Mouse (Mus musculus): ENCODE data around the gene Cttnbp2. TPM values are rescaled to one million over a fixed set of nuclear protein-coding genes. Genes with fewer than 3 reads are reported as not detected.
A peak's percentile ranks its signal among the peaks of the same experiment; 100 is the strongest.

Gene Cttnbp2
- total RNA-seq, 1 experiment, result 0.36 TPM

- no peaks in the 10 kb centered on the region for H3K9me3 ChIP-seq (ENCODE audit: control insufficient read depth, insufficient read depth, low read depth, low read length)
- TF ChIP-seq CHD2 (IDR thresholded peaks at IDR 0.05; ENCODE audit: low read depth, low read length), result no peak
- TF ChIP-seq HCFC1 (IDR thresholded peaks at IDR 0.05; ENCODE audit: borderline replicate concordance, insufficient read depth, low read length), result no peak
- TF ChIP-seq ZC3H11A (IDR thresholded peaks at IDR 0.05; ENCODE audit: borderline replicate concordance, low read depth, low read length), result no peak
- no peak for TF ChIP-seq ZNF384 (IDR thresholded peaks at IDR 0.05; ENCODE audit: low read depth, low read length)
- no peak for TF ChIP-seq MAFK (IDR thresholded peaks at IDR 0.05; ENCODE audit: insufficient read depth, low read depth, low read length)
Measured at GRCm38 (mm10) chr6:18374744-18375143, 139.9 kb downstream of the Cttnbp2 start.

DNA sequence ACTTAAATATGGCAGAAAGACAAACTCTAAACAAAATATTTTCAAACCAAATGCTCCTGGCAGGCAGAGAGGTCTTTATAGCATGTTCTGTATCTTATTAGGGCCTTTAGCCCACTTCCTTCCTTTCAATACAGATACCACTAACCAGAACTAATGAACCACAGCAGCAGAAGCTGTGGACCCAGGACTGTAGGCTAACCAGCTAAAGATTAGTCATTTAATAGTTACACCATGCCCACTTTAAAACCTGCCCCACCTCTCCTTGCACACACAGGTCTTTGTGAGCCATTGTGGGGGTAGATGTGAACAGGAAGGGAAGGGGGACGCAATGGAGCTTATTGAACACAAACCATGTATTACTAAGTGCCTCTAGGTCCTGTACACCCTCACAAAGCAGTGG, 141.0 kb downstream of the Cttnbp2 start:
- TF ChIP-seq ZC3H11A (IDR thresholded peaks at IDR 0.05; ENCODE audit: borderline replicate concordance, low read depth, low read length) (no peak), CHD2 (IDR thresholded peaks at IDR 0.05; ENCODE audit: low read depth, low read length) (no peak)

More at GRCm38 (mm10) chr6:18374744-18375143, 139.9 kb downstream of the Cttnbp2 start:
- no peaks in the 10 kb centered on the region for H3K36me3 ChIP-seq (ENCODE audit: control insufficient read depth, insufficient read depth, low read length, poor library complexity, severe bottlenecking)
- no peaks in the 10 kb centered on the region for H3K4me1 ChIP-seq (ENCODE audit: control insufficient read depth in 2 of 2, insufficient read depth in 2 of 2, low read length in 2 of 2, poor library complexity in 1 of 2)
- no peak overlapping the region for H3K4me3 ChIP-seq (ENCODE audit: insufficient read depth in 1 of 2, low read depth in 1 of 2, low read length in 2 of 2, poor library complexity in 1 of 2, severe bottlenecking in 1 of 2)
- H3K9ac ChIP-seq (ENCODE audit: insufficient read depth, low read depth, low read length, poor library complexity, severe bottlenecking), result no peak overlapping the region
- no peak for DNase-seq (ENCODE audit: low read depth, low spot score)
- no peak overlapping the region for H3K27ac ChIP-seq (ENCODE audit: insufficient read depth, low read depth, low read length, poor library complexity, severe bottlenecking)
- in situ Hi-C loops (cut with MboI; ENCODE audit: low sequenced_read_pairs in 2 of 2, unreplicated experiment in 2 of 2), result loop anchor here in 1 of 2 experiments (10.0 kb wide), 1 partner anchor 290 kb away; no protein-coding TSS in a partner anchor

DNA sequence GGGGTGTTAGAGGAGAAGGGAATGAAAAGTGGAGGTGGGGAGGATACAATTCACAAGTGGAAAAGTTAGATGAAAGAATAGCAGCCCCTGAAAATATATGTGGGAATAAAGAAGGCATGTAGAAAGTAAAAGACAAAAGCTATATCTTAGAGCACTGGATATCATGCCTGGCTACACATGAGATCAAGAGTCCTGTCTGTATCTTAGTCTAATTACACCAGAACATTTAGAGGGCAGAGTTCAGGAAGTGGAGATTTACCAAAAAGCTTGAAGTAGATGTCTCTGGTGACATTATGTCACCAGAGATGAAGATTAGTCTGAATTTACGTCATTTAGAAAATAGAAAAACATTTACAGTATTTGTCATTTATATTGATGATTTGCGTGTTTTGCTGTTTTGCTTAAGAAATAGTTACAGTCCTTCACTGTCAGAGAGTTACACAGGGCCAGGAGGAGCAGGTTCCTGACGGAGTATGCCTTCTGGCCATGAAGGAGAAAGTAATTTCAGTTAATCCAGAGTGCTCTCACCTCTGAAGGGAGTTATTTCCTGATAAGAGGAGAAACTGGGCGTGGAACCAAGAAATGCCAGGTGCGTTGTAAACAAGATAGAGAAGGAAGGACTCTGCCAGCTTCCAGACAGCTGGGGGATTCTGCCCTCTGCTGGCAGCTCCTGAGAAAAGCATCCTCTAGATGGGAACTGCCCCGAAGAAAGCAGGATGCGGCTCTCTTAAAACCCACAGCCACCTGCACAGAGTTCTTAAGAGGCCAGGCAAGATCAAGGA, 142.0 kb downstream of the Cttnbp2 start:
- no peak for TF ChIP-seq MAFK (IDR thresholded peaks at IDR 0.05; ENCODE audit: insufficient read depth, low read depth, low read length)
- TF ChIP-seq ZC3H11A (IDR thresholded peaks at IDR 0.05; ENCODE audit: borderline replicate concordance, low read depth, low read length), result peak; percentile 88
- no peak for TF ChIP-seq HCFC1 (IDR thresholded peaks at IDR 0.05; ENCODE audit: borderline replicate concordance, insufficient read depth, low read length)
- in situ Hi-C loops (cut with MboI; ENCODE audit: low sequenced_read_pairs in 2 of 2, unreplicated experiment in 2 of 2), result loop anchor here in 1 of 2 experiments (10.0 kb wide), 1 partner anchor 288 kb away; no protein-coding TSS in a partner anchor
- DNase-seq (ENCODE audit: low read depth, low spot score), result peak; percentile 47
- Histone ChIP-seq H3K4me3 (ENCODE audit: insufficient read depth in 1 of 2, low read depth in 1 of 2, low read length in 2 of 2, poor library complexity in 1 of 2, severe bottlenecking in 1 of 2) (no peak overlapping the region), H3K27ac (ENCODE audit: insufficient read depth, low read depth, low read length, poor library complexity, severe bottlenecking) (no peak overlapping the region), H3K9ac (ENCODE audit: insufficient read depth, low read depth, low read length, poor library complexity, severe bottlenecking) (no peak overlapping the region), H3K36me3 (ENCODE audit: control insufficient read depth, insufficient read depth, low read length, poor library complexity, severe bottlenecking) (no peaks in the 10 kb centered on the region), H3K4me1 (ENCODE audit: control insufficient read depth in 2 of 2, insufficient read depth in 2 of 2, low read length in 2 of 2, poor library complexity in 1 of 2) (no peaks in the 10 kb centered on the region), H3K9me3 (ENCODE audit: control insufficient read depth, insufficient read depth, low read depth, low read length) (no peaks in the 10 kb centered on the region)

More for the DNA sequence above, 141.0 kb downstream of the Cttnbp2 start:
- Histone ChIP-seq H3K9me3 (ENCODE audit: control insufficient read depth, insufficient read depth, low read depth, low read length) (no peaks in the 10 kb centered on the region), H3K27ac (ENCODE audit: insufficient read depth, low read depth, low read length, poor library complexity, severe bottlenecking) (no peak overlapping the region), H3K9ac (ENCODE audit: insufficient read depth, low read depth, low read length, poor library complexity, severe bottlenecking) (no peak overlapping the region), H3K36me3 (ENCODE audit: control insufficient read depth, insufficient read depth, low read length, poor library complexity, severe bottlenecking) (no peaks in the 10 kb centered on the region), H3K4me3 (ENCODE audit: insufficient read depth in 1 of 2, low read depth in 1 of 2, low read length in 2 of 2, poor library complexity in 1 of 2, severe bottlenecking in 1 of 2) (no peak overlapping the region), H3K4me1 (ENCODE audit: control insufficient read depth in 2 of 2, insufficient read depth in 2 of 2, low read length in 2 of 2, poor library complexity in 1 of 2) (no peaks in the 10 kb centered on the region)
- no peak for DNase-seq (ENCODE audit: low read depth, low spot score)
- in situ Hi-C loops (cut with MboI; ENCODE audit: low sequenced_read_pairs in 2 of 2, unreplicated experiment in 2 of 2), result loop anchor here in 1 of 2 experiments (10.0 kb wide), 1 partner anchor 289 kb away; no protein-coding TSS in a partner anchor

DNA sequence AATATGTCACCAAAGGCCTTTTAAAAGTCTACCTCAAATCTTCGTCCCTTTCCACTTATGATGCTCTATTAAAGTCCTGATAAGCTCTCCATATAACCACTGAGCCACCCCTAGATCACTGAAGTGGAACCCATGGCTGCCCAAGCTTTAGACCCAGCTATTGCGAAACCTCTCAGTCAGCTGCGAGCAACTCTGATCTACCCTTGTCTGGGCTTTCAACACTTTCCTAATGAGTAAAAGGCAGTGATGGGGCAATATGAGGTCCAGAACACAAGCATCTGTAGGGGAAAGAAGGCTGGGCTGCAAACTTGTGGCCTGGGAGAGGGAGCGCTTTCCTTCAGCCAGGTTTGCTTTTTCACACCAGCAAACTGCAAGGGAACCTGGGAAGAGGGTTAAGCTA, 144.9 kb downstream of the Cttnbp2 start:
- Histone ChIP-seq H3K4me3 (ENCODE audit: insufficient read depth in 1 of 2, low read depth in 1 of 2, low read length in 2 of 2, poor library complexity in 1 of 2, severe bottlenecking in 1 of 2) (no peak overlapping the region), H3K4me1 (ENCODE audit: control insufficient read depth in 2 of 2, insufficient read depth in 2 of 2, low read length in 2 of 2, poor library complexity in 1 of 2) (no peaks in the 10 kb centered on the region), H3K9me3 (ENCODE audit: control insufficient read depth, insufficient read depth, low read depth, low read length) (no peaks in the 10 kb centered on the region), H3K27ac (ENCODE audit: insufficient read depth, low read depth, low read length, poor library complexity, severe bottlenecking) (no peak overlapping the region), H3K36me3 (ENCODE audit: control insufficient read depth, insufficient read depth, low read length, poor library complexity, severe bottlenecking) (no peaks in the 10 kb centered on the region), H3K9ac (ENCODE audit: insufficient read depth, low read depth, low read length, poor library complexity, severe bottlenecking) (no peak overlapping the region)
- TF ChIP-seq ZC3H11A (IDR thresholded peaks at IDR 0.05; ENCODE audit: borderline replicate concordance, low read depth, low read length) (no peak), CHD2 (IDR thresholded peaks at IDR 0.05; ENCODE audit: low read depth, low read length) (no peak), ZNF384 (IDR thresholded peaks at IDR 0.05; ENCODE audit: low read depth, low read length) (no peak), MAFK (IDR thresholded peaks at IDR 0.05; ENCODE audit: insufficient read depth, low read depth, low read length) (no peak), HCFC1 (IDR thresholded peaks at IDR 0.05; ENCODE audit: borderline replicate concordance, insufficient read depth, low read length) (no peak)
- no peak for DNase-seq (ENCODE audit: low read depth, low spot score)
- in situ Hi-C loops (cut with MboI; ENCODE audit: low sequenced_read_pairs in 2 of 2, unreplicated experiment in 2 of 2), result loop anchor here in 1 of 2 experiments (10.0 kb wide), 1 partner anchor 285 kb away; no protein-coding TSS in a partner anchor
